Mouse (Mus musculus) embryonic facial prominence, embryonic 12.5 days (tissue): ENCODE measurements around the gene Pax1. TPM values are rescaled to one million over a fixed set of nuclear protein-coding genes. Genes with fewer than 3 reads are reported as not detected.

ENCODE experiments used
- ATAC-seq: fragments of 200-750 bp; cut with Nextera tagmentation; 2 replicates; pipeline ENCODE4 v1.8.0; 2017; ENCODE audit not compliant: insufficient number of reproducible peaks, insufficient read depth, low FRiP score, low TSS enrichment
- H3K27ac ChIP-seq: fragments of 300-500 bp; sonication (generic); 2 replicates; pipeline ENCODE4 v1.5.1; 2016; ENCODE audit warnings: mild to moderate bottlenecking
- H3K27me3 ChIP-seq: fragments of 300-500 bp; sonication (generic); 2 replicates; pipeline ENCODE4 v1.6.1; 2016; ENCODE audit warnings: mild to moderate bottlenecking, moderate library complexity
- H3K36me3 ChIP-seq: fragments of 300-500 bp; sonication (generic); 2 replicates; pipeline ENCODE4 v1.6.1; 2016; ENCODE audit warnings: mild to moderate bottlenecking
- H3K4me1 ChIP-seq: fragments of 300-500 bp; sonication (generic); 2 replicates; pipeline ENCODE4 v1.6.1; 2016
- H3K4me2 ChIP-seq: fragments of 300-500 bp; sonication (generic); replicated peaks from 2 replicates; pipeline ENCODE4 v1.6.1; 2016; ENCODE audit warnings: mild to moderate bottlenecking, moderate library complexity
- H3K4me3 ChIP-seq: fragments of 300-500 bp; sonication (generic); 2 replicates; pipeline ENCODE4 v1.5.1; 2016; ENCODE audit warnings: mild to moderate bottlenecking
- H3K9ac ChIP-seq: fragments of 300-500 bp; sonication (generic); 2 replicates; pipeline ENCODE4 v1.6.1; 2016; ENCODE audit warnings: mild to moderate bottlenecking, moderate library complexity
- H3K9me3 ChIP-seq: fragments of 300-500 bp; sonication (generic); 2 replicates; pipeline ENCODE4 v1.6.1; 2016; ENCODE audit warnings: mild to moderate bottlenecking, moderate library complexity
- WGBS: fragments of 180-500 bp; shearing (Covaris S2); methylation state at CpG from one replicate; pipeline ENCODE4 v1.1.7; 2016; 5-methylcytosine and 5-hydroxymethylcytosine counted together
- polyA plus RNA-seq: library from polyadenylated mRNA; unstranded; fragments of >200 nt; fragmentation: Nextera tagmentation; extraction: Ambion mirVana; gene quantifications from 2 replicates; pipeline ENCODE4 v1.2.1, GENCODE M21; 2016

Pax1 gene
- polyA plus RNA-seq = 19.3 and 23.8 TPM in 2 replicates

- Histone ChIP-seq H3K36me3 (no peaks in the 10 kb centered on the region), H3K4me2 (peak within 1 kb of the TSS; percentile 37), H3K9me3 (no peaks in the 10 kb centered on the region), H3K4me1 (peaks cover 7% of the 10 kb centered on the region; the same call in 1 of the 2 replicates), H3K9ac (peak within 1 kb of the TSS; percentile 34; the same call in 1 of the 2 replicates), H3K4me3 (peak within 1 kb of the TSS; percentile 30), H3K27ac (no peak within 1 kb of the TSS), H3K27me3 (peaks cover 86% of the 10 kb centered on the region)
- no peak for ATAC-seq
- 1% methylated on average over 18 of the region's 18 CpGs for WGBS
Measured at GRCm38 (mm10) chr2:147361581-147361980, at the start of gene Pax1. Gene Pax1, plus strand, starts transcription at chr2:147361925.

- no peak overlapping the region for H3K9ac ChIP-seq
- no peak overlapping the region for H3K4me3 ChIP-seq
- ATAC-seq = no peak
- H3K9me3 ChIP-seq = no peaks in the 10 kb centered on the region
- 10% methylated on average over 9 of the region's 9 CpGs for WGBS
- H3K36me3 ChIP-seq = no peaks in the 10 kb centered on the region
- no peak overlapping the region for H3K4me2 ChIP-seq
- H3K27ac ChIP-seq = no peak overlapping the region
- no peaks in the 10 kb centered on the region for H3K4me1 ChIP-seq
- 0 out of 2 replicates have a peak, but pooled peaks cover 7% of the 10 kb centered on the region for H3K27me3 ChIP-seq
Measured at GRCm38 (mm10) chr2:147321036-147321435, 40.7 kb upstream of the Pax1 start.

- no peak overlapping the region for H3K9ac ChIP-seq
- no peak overlapping the region for H3K4me3 ChIP-seq
- no peaks in the 10 kb centered on the region for H3K36me3 ChIP-seq
- no peak for ATAC-seq
- no peak overlapping the region for H3K27ac ChIP-seq
- H3K27me3 ChIP-seq = 0 out of 2 replicates have a peak, but pooled peaks cover 2% of the 10 kb centered on the region
- no peak overlapping the region for H3K4me2 ChIP-seq
- H3K9me3 ChIP-seq = no peaks in the 10 kb centered on the region
- H3K4me1 ChIP-seq = no peaks in the 10 kb centered on the region
- 73% methylated on average over 2 of the region's 2 CpGs for WGBS
Measured at GRCm38 (mm10) chr2:147325178-147325577, 36.5 kb upstream of the Pax1 start.

- Histone ChIP-seq H3K4me3 (no peak overlapping the region), H3K4me2 (no peak overlapping the region), H3K4me1 (peaks cover 4% of the 10 kb centered on the region; the same call in 1 of the 2 replicates), H3K27ac (no peak overlapping the region), H3K27me3 (no peaks in the 10 kb centered on the region), H3K9me3 (no peaks in the 10 kb centered on the region), H3K9ac (no peak overlapping the region), H3K36me3 (no peaks in the 10 kb centered on the region)
- no peak for ATAC-seq
- 85% methylated on average over 2 of the region's 2 CpGs for WGBS
Measured at GRCm38 (mm10) chr2:147332731-147333130, 29.0 kb upstream of the Pax1 start.

- ATAC-seq = no peak
- Histone ChIP-seq H3K27ac (0 out of 2 replicates have a peak overlapping the region, but pooled peaks have one; percentile 57), H3K9me3 (no peaks in the 10 kb centered on the region), H3K4me1 (peaks cover 13% of the 10 kb centered on the region), H3K9ac (no peak overlapping the region), H3K4me2 (peak overlapping the region; percentile 26; the same call in 1 of the 2 replicates), H3K27me3 (no peaks in the 10 kb centered on the region), H3K36me3 (no peaks in the 10 kb centered on the region), H3K4me3 (no peak overlapping the region)
- 37% methylated on average over 15 of the region's 15 CpGs for WGBS
Measured at GRCm38 (mm10) chr2:147338729-147339128, 23.0 kb upstream of the Pax1 start.

- no peaks in the 10 kb centered on the region for H3K36me3 ChIP-seq
- no peaks in the 10 kb centered on the region for H3K27me3 ChIP-seq
- H3K9ac ChIP-seq = no peak overlapping the region
- H3K4me2 ChIP-seq = no peak overlapping the region
- H3K4me1 ChIP-seq = peaks cover 11% of the 10 kb centered on the region
- H3K9me3 ChIP-seq = no peaks in the 10 kb centered on the region
- peak; percentile 73 for ATAC-seq
- H3K4me3 ChIP-seq = no peak overlapping the region
- H3K27ac ChIP-seq = 0 out of 2 replicates have a peak overlapping the region, but pooled peaks have one; percentile 17
- WGBS = 50% methylated on average over 4 of the region's 4 CpGs
Measured at GRCm38 (mm10) chr2:147339796-147340195, 21.9 kb upstream of the Pax1 start.

- Histone ChIP-seq H3K9me3 (no peaks in the 10 kb centered on the region), H3K9ac (no peak overlapping the region), H3K27ac (no peak overlapping the region), H3K4me1 (peaks cover 9% of the 10 kb centered on the region), H3K36me3 (no peaks in the 10 kb centered on the region), H3K4me3 (no peak overlapping the region), H3K27me3 (peaks cover 2% of the 10 kb centered on the region; the same call in 1 of the 2 replicates), H3K4me2 (no peak overlapping the region)
- no peak for ATAC-seq
- 23% methylated on average over 2 of the region's 2 CpGs for WGBS
Measured at GRCm38 (mm10) chr2:147342198-147342597, 19.5 kb upstream of the Pax1 start.

GRCm38 (mm10) chr2:147359716-147360115 is 2.0 kb upstream of the Pax1 start:
- ATAC-seq = no peak
- no peak overlapping the region for H3K4me3 ChIP-seq
- no peaks in the 10 kb centered on the region for H3K9me3 ChIP-seq
- WGBS = 2% methylated on average over 4 of the region's 4 CpGs
- no peak overlapping the region for H3K27ac ChIP-seq
- peaks cover 81% of the 10 kb centered on the region for H3K27me3 ChIP-seq
- no peak overlapping the region for H3K9ac ChIP-seq
- no peaks in the 10 kb centered on the region for H3K36me3 ChIP-seq
- H3K4me1 ChIP-seq = no peaks in the 10 kb centered on the region
- H3K4me2 ChIP-seq = no peak overlapping the region

GRCm38 (mm10) chr2:147360401-147360800 is 1.3 kb upstream of the Pax1 start:
- ATAC-seq = no peak
- no peak overlapping the region for H3K27ac ChIP-seq
- 0% methylated on average over 7 of the region's 7 CpGs for WGBS
- peak overlapping the region; percentile 28 for H3K4me2 ChIP-seq
- H3K4me3 ChIP-seq = no peak overlapping the region
- no peak overlapping the region for H3K9ac ChIP-seq
- peaks cover 86% of the 10 kb centered on the region for H3K27me3 ChIP-seq
- H3K4me1 ChIP-seq = peaks cover 5% of the 10 kb centered on the region; the same call in 1 of the 2 replicates
- H3K9me3 ChIP-seq = no peaks in the 10 kb centered on the region
- no peaks in the 10 kb centered on the region for H3K36me3 ChIP-seq

GRCm38 (mm10) chr2:147360856-147361255 is 869 bp upstream of the Pax1 start:
- Histone ChIP-seq H3K4me3 (0 out of 2 replicates have a peak overlapping the region, but pooled peaks have one; percentile 9), H3K9ac (no peak overlapping the region), H3K27me3 (peaks cover 86% of the 10 kb centered on the region), H3K4me2 (peak overlapping the region; percentile 28), H3K36me3 (no peaks in the 10 kb centered on the region), H3K9me3 (no peaks in the 10 kb centered on the region), H3K27ac (no peak overlapping the region), H3K4me1 (peaks cover 7% of the 10 kb centered on the region; the same call in 1 of the 2 replicates)
- under 1% methylated on average over 5 of the region's 5 CpGs for WGBS
- no peak for ATAC-seq

GRCm38 (mm10) chr2:147362316-147362715 is 591 bp downstream of the Pax1 start:
- Histone ChIP-seq H3K4me2 (peak overlapping the region; percentile 37), H3K27me3 (peaks cover 89% of the 10 kb centered on the region), H3K27ac (no peak overlapping the region), H3K36me3 (no peaks in the 10 kb centered on the region), H3K9me3 (no peaks in the 10 kb centered on the region), H3K4me1 (peaks cover 7% of the 10 kb centered on the region; the same call in 1 of the 2 replicates), H3K4me3 (peak overlapping the region; percentile 30), H3K9ac (peak overlapping the region; percentile 34; the same call in 1 of the 2 replicates)
- under 1% methylated on average over 18 of the region's 18 CpGs for WGBS
- peak; percentile 71; the same call in 1 of the 2 replicates for ATAC-seq

- Histone ChIP-seq H3K27me3 (peaks cover 90% of the 10 kb centered on the region), H3K27ac (no peak overlapping the region), H3K4me1 (peaks cover 11% of the 10 kb centered on the region; the same call in 1 of the 2 replicates), H3K9me3 (no peaks in the 10 kb centered on the region), H3K4me3 (no peak overlapping the region), H3K36me3 (no peaks in the 10 kb centered on the region), H3K4me2 (no peak overlapping the region), H3K9ac (no peak overlapping the region)
- 4% methylated on average over 6 of the region's 6 CpGs for whole genome bisulfite sequencing
- ATAC-seq = no peak
Measured at GRCm38 (mm10) chr2:147363401-147364130, 1.8 kb downstream of the Pax1 start.
